Mouse (Mus musculus) kidney, embryonic 16.5 days (tissue): Measurements from ENCODE around the gene Gpc3. TPM values are rescaled to one million over a fixed set of nuclear protein-coding genes. Genes with fewer than 3 reads are reported as not detected.

Experiments
- ATAC-seq: fragments of 200-750 bp; cut with Nextera tagmentation; 2 replicates; pipeline ENCODE4 v1.8.0; 2017; ENCODE audit warnings: moderate TSS enrichment; ENCODE audit not compliant: low FRiP score, low TSS enrichment
- H3K27ac ChIP-seq: fragments of 300-500 bp; sonication (generic); 2 replicates; pipeline ENCODE4 v1.5.1; 2014; ENCODE audit warnings: low read length
- H3K27me3 ChIP-seq: fragments of 300-500 bp; sonication (generic); 2 replicates; pipeline ENCODE4 v1.6.1; 2014; ENCODE audit warnings: low read length, control low read depth, mixed read lengths; ENCODE audit not compliant: insufficient read depth
- H3K36me3 ChIP-seq: fragments of 300-500 bp; sonication (generic); 2 replicates; pipeline ENCODE4 v1.6.1; 2014; ENCODE audit warnings: low read length, control low read depth, mixed read lengths; ENCODE audit not compliant: insufficient read depth
- H3K4me1 ChIP-seq: fragments of 300-500 bp; sonication (generic); 2 replicates; pipeline ENCODE4 v1.6.1; 2014; ENCODE audit warnings: low read length, control low read depth, mixed read lengths; ENCODE audit not compliant: insufficient read depth
- H3K4me2 ChIP-seq: fragments of 300-500 bp; sonication (generic); replicated peaks from 2 replicates; pipeline ENCODE4 v1.6.1; 2014; ENCODE audit warnings: low read depth, low read length
- H3K4me3 ChIP-seq: fragments of 300-500 bp; sonication (generic); 2 replicates; pipeline ENCODE4 v1.5.1; 2014; ENCODE audit warnings: mild to moderate bottlenecking, low read length
- H3K9ac ChIP-seq: fragments of 300-500 bp; sonication (generic); replicated peaks from 2 replicates; pipeline ENCODE4 v1.6.1; 2014; ENCODE audit warnings: low read length
- H3K9me3 ChIP-seq: fragments of 300-500 bp; sonication (generic); 2 replicates; pipeline ENCODE4 v1.6.1; 2016; ENCODE audit warnings: low read length, control low read depth
- WGBS: fragments of 180-500 bp; shearing (Covaris S2); extraction: QIAGEN DNeasy Blood & Tissue Kit; methylation state at CpG from one replicate; pipeline ENCODE4 v1.1.7; 2014; 5-methylcytosine and 5-hydroxymethylcytosine counted together
- polyA plus RNA-seq: library from polyadenylated mRNA; unstranded; fragments of >200 nt; fragmentation: Nextera tagmentation; extraction: Ambion mirVana; gene quantifications from 2 replicates; pipeline ENCODE4 v1.2.1, GENCODE M21; 2015

Gene Gpc3
- polyA plus RNA-seq, 1 experiment from 2014 or later, result 969 TPM

DNA sequence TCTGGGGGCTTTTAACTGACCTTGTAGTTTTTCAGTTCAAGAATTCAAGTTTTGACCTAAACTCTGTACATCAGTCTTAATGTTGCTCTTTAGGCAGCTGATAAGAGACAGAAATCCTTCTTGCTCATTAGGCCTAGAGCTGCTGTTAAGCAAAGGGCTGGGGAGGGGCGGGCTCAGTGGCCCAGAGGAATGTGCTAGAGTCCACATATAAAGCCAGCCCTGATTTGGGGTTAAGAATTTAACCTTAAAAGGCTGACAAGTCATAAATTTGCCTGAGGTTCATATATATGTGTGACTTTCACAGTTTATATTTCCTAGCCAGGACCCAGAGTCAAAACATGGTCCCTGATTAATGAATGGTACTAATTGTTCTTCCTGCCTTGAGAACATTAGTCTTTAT, 14.5 kb downstream of the Gpc3 start:
- Histone ChIP-seq H3K9me3 (no peaks in the 10 kb centered on the region), H3K4me2 (no peak overlapping the region), H3K4me3 (no peak overlapping the region), H3K27me3 (no peaks in the 10 kb centered on the region; the same call in 1 of the 2 replicates), H3K9ac (no peak overlapping the region), H3K27ac (no peak overlapping the region), H3K4me1 (no peaks in the 10 kb centered on the region), H3K36me3 (no peaks in the 10 kb centered on the region)
- ATAC-seq, result peak; percentile 88; the same call in 1 of the 2 replicates
- WGBS, result 63% methylated on average over 1 of the region's 1 CpGs

DNA sequence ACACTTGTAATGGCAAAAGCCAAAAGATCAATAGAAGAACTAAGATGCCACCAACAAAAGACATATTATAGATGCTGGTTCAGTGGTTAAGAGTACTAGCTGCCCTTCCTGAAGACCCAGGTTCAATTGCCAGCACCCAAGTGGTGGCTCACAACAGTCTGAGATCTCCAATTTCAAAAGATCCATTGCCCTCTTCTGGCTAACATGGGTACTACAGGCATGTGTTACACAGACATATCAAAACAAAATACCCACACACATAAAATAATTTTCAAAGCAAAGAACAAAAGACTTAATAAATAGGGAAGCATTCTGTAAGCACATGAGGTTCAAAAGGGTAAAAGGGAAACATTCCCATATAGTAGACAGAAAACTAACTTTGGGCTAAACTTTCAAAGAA, 26.1 kb downstream of the Gpc3 start:
- Histone ChIP-seq H3K4me1 (no peaks in the 10 kb centered on the region), H3K27ac (no peak overlapping the region), H3K4me3 (no peak overlapping the region), H3K9ac (no peak overlapping the region), H3K9me3 (peaks cover 4% of the 10 kb centered on the region; the same call in 1 of the 2 replicates), H3K36me3 (0 out of 2 replicates have a peak, but pooled peaks cover 5% of the 10 kb centered on the region), H3K4me2 (no peak overlapping the region), H3K27me3 (no peaks in the 10 kb centered on the region; the same call in 1 of the 2 replicates)
- ATAC-seq, result no peak

- H3K27me3 ChIP-seq, result no peaks in the 10 kb centered on the region; the same call in 1 of the 2 replicates
- no peaks in the 10 kb centered on the region for H3K36me3 ChIP-seq
- H3K4me2 ChIP-seq, result no peak overlapping the region
- no peak overlapping the region for H3K4me3 ChIP-seq
- no peak for ATAC-seq
- no peak overlapping the region for H3K9ac ChIP-seq
- H3K4me1 ChIP-seq, result no peaks in the 10 kb centered on the region; the same call in 1 of the 2 replicates
- WGBS, result 78% methylated on average over 4 of the region's 4 CpGs
- H3K9me3 ChIP-seq, result no peaks in the 10 kb centered on the region
- H3K27ac ChIP-seq, result no peak overlapping the region
These were observed 53.8 kb downstream of the Gpc3 start for GRCm38 (mm10) chrX:52559995-52560394.

GRCm38 (mm10) chrX:52558526-52558925, 55.2 kb downstream of the Gpc3 start:
- WGBS, result 77% methylated on average over 5 of the region's 5 CpGs
- H3K9ac ChIP-seq, result no peak overlapping the region
- no peak overlapping the region for H3K4me2 ChIP-seq
- no peaks in the 10 kb centered on the region for H3K36me3 ChIP-seq
- no peaks in the 10 kb centered on the region for H3K9me3 ChIP-seq
- H3K4me1 ChIP-seq, result no peaks in the 10 kb centered on the region; the same call in 1 of the 2 replicates
- H3K27me3 ChIP-seq, result no peaks in the 10 kb centered on the region; the same call in 1 of the 2 replicates
- H3K4me3 ChIP-seq, result no peak overlapping the region
- no peak overlapping the region for H3K27ac ChIP-seq
- ATAC-seq, result no peak

GRCm38 (mm10) chrX:52557489-52557888, 56.3 kb downstream of the Gpc3 start:
- no peak overlapping the region for H3K4me3 ChIP-seq
- H3K9me3 ChIP-seq, result no peaks in the 10 kb centered on the region
- no peaks in the 10 kb centered on the region; the same call in 1 of the 2 replicates for H3K4me1 ChIP-seq
- no peak for ATAC-seq
- H3K27ac ChIP-seq, result no peak overlapping the region
- 83% methylated on average over 6 of the region's 6 CpGs for WGBS
- H3K4me2 ChIP-seq, result no peak overlapping the region
- no peak overlapping the region for H3K9ac ChIP-seq
- no peaks in the 10 kb centered on the region; the same call in 1 of the 2 replicates for H3K27me3 ChIP-seq
- H3K36me3 ChIP-seq, result no peaks in the 10 kb centered on the region

DNA sequence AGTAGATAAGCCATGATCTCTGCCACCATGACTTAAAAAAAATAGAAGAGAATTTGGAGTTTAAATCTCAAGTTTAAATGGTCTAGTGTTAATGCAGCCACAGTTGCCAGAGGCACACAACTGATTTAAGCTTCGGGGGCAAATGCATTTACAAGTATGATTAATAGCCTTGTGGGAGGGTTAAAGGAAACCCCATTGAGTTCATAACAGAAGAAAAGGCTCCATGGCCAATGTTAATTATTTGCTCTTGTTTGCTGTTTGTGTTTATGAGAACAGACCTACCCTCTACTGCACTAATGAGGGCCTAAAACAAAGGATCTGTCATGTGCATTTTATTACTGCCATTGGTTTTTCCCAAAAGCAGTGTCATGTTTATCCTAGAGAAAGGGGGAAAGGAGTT, 62.5 kb downstream of the Gpc3 start:
- Histone ChIP-seq H3K4me1 (0 out of 2 replicates have a peak, but pooled peaks cover 3% of the 10 kb centered on the region), H3K9ac (no peak overlapping the region), H3K27ac (no peak overlapping the region), H3K4me2 (no peak overlapping the region), H3K27me3 (no peaks in the 10 kb centered on the region), H3K36me3 (no peaks in the 10 kb centered on the region), H3K9me3 (no peaks in the 10 kb centered on the region), H3K4me3 (no peak overlapping the region)
- whole genome bisulfite sequencing, result 45% methylated on average over 1 of the region's 1 CpGs
- no peak for ATAC-seq

GRCm38 (mm10) chrX:52544623-52545022, 69.1 kb downstream of the Gpc3 start:
- 72% methylated on average over 3 of the region's 3 CpGs for WGBS
- Histone ChIP-seq H3K27ac (no peak overlapping the region), H3K36me3 (no peaks in the 10 kb centered on the region), H3K27me3 (peaks cover 3% of the 10 kb centered on the region; the same call in 1 of the 2 replicates), H3K9ac (no peak overlapping the region), H3K4me2 (no peak overlapping the region), H3K9me3 (no peaks in the 10 kb centered on the region), H3K4me3 (no peak overlapping the region), H3K4me1 (0 out of 2 replicates have a peak, but pooled peaks cover 3% of the 10 kb centered on the region)
- no peak for ATAC-seq

DNA sequence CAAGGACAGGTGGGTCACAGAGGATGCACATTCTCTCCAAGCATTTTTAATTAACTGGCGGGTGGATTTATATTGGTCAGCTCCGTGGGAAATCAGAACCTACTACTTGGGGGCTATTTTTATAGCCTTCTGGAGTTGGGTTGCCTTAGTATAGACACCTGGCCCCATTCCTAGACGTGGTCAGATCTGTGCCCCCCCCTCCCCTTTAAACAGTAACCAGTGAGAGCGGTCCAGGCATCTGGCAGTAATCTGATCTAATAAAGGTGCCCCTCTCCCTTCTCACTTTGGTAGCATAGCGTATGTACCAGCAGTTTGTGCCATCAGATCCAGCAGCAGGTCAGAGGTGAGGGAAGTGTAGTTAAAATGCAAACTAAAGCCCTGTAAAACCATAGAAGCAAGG, 76.5 kb downstream of the Gpc3 start:
- 41% methylated on average over 5 of the region's 5 CpGs for WGBS
- H3K4me2 ChIP-seq, result no peak overlapping the region
- no peak overlapping the region for H3K9ac ChIP-seq
- no peak overlapping the region for H3K27ac ChIP-seq
- 0 out of 2 replicates have a peak, but pooled peaks cover 5% of the 10 kb centered on the region for H3K4me1 ChIP-seq
- no peaks in the 10 kb centered on the region for H3K9me3 ChIP-seq
- H3K36me3 ChIP-seq, result no peaks in the 10 kb centered on the region
- peaks cover 6% of the 10 kb centered on the region; the same call in 1 of the 2 replicates for H3K27me3 ChIP-seq
- no peak overlapping the region for H3K4me3 ChIP-seq
- ATAC-seq, result peak; percentile 77; the same call in 1 of the 2 replicates

DNA sequence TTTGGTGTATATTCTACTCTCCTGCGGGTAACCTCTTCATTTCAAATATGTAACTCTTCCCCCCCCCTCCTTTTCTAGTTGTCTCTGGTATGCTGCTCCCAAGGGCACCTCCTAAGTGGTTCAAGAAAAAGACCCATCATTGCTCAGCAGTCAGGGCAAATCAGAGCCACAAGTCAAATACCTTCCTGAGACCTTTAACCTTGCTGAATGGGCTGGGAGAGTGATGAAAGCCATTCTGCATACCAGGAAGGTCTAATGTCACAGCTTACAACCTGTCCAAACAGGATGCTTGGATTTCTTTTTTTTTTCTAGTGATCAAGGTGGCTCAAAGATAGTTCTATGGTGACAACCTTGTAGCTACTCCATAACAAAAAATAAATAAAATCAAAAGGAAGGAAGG, 80.0 kb downstream of the Gpc3 start:
- Histone ChIP-seq H3K27me3 (no peaks in the 10 kb centered on the region), H3K4me3 (no peak overlapping the region), H3K27ac (no peak overlapping the region), H3K9ac (no peak overlapping the region), H3K9me3 (no peaks in the 10 kb centered on the region), H3K4me2 (no peak overlapping the region), H3K36me3 (no peaks in the 10 kb centered on the region), H3K4me1 (0 out of 2 replicates have a peak, but pooled peaks cover 5% of the 10 kb centered on the region)
- no peak for ATAC-seq
- WGBS, result 78% methylated on average over 1 of the region's 1 CpGs

GRCm38 (mm10) chrX:52533098-52533497, 80.7 kb downstream of the Gpc3 start:
- no peak overlapping the region for H3K4me3 ChIP-seq
- no peaks in the 10 kb centered on the region for H3K27me3 ChIP-seq
- no peak overlapping the region for H3K27ac ChIP-seq
- H3K36me3 ChIP-seq, result no peaks in the 10 kb centered on the region
- no peaks in the 10 kb centered on the region for H3K9me3 ChIP-seq
- no peak overlapping the region for H3K9ac ChIP-seq
- 0 out of 2 replicates have a peak, but pooled peaks cover 5% of the 10 kb centered on the region for H3K4me1 ChIP-seq
- ATAC-seq, result peak; percentile 9; the same call in 1 of the 2 replicates
- 49% methylated on average over 4 of the region's 4 CpGs for WGBS
- H3K4me2 ChIP-seq, result no peak overlapping the region
